Mouse (Mus musculus): ENCODE measurements at regions not wholly inside any gene's neighbourhood (a gene's known extent, or its start where the extent isn't known, plus 50 kb on each side); places are given as distances from the start of the nearest gene placed in this dataset.

GRCm38 (mm10) chr4:84001645-84002044 is 476.3 kb downstream of the Ccdc171 start:
- Histone ChIP-seq H3K4me3 (ENCODE audit: control insufficient read depth in 1 of 2, insufficient read depth in 1 of 2, low read depth in 2 of 2, low read length in 2 of 2) (no peak overlapping the region), H3K27ac (ENCODE audit: control insufficient read depth, low read depth, low read length) (no peak overlapping the region), H3K36me3 (ENCODE audit: control insufficient read depth in 1 of 2, insufficient read depth in 2 of 2, low read length in 2 of 2) (no peaks in the 10 kb centered on the region), H3K79me2 (ENCODE audit: control insufficient read depth, insufficient read depth, low read length, poor library complexity) (no peaks in the 10 kb centered on the region), H3K9ac (ENCODE audit: control insufficient read depth, low read depth, low read length, poor library complexity, severe bottlenecking) (no peak overlapping the region), H3K27me3 (ENCODE audit: control insufficient read depth in 1 of 2, insufficient read depth in 2 of 2, low read length in 2 of 2) (no peaks in the 10 kb centered on the region), H3K9me3 (replicated peaks; ENCODE audit: insufficient read depth, low read length) (no peaks in the 10 kb centered on the region), H3K4me1 (ENCODE audit: control insufficient read depth in 1 of 2, insufficient read depth in 2 of 2, low read length in 2 of 2) (no peaks in the 10 kb centered on the region)
- TF ChIP-seq SMC3 (IDR thresholded peaks at IDR 0.05; ENCODE audit: low read depth, low read length), result no peak
- TF ChIP-seq UBTF (IDR thresholded peaks at IDR 0.05; ENCODE audit: borderline replicate concordance, insufficient read depth, low read depth, low read length), result no peak
- TF ChIP-seq RAD21 (IDR thresholded peaks at IDR 0.05; ENCODE audit: low read depth, low read length), result no peak
- TF ChIP-seq MYC (IDR thresholded peaks at IDR 0.05; ENCODE audit: low read depth, low read length), result no peak
- TF ChIP-seq MAZ (IDR thresholded peaks at IDR 0.05; ENCODE audit: low read depth, low read length), result no peak
- TF ChIP-seq TAL1 (IDR thresholded peaks at IDR 0.05; ENCODE audit: low read length), result no peak
- TF ChIP-seq E2F4 (IDR thresholded peaks at IDR 0.05; ENCODE audit: borderline replicate concordance, low read depth, low read length), result no peak
- TF ChIP-seq CHD1 (IDR thresholded peaks at IDR 0.05; ENCODE audit: low read depth, low read length), result no peak
- TF ChIP-seq RCOR1 (IDR thresholded peaks at IDR 0.05; ENCODE audit: low read depth, low read length), result no peak
- no peak for TF ChIP-seq MXI1 (IDR thresholded peaks at IDR 0.05; ENCODE audit: low read depth, low read length)
- no peak for TF ChIP-seq POLR2AphosphoS5 (IDR thresholded peaks at IDR 0.05; ENCODE audit: borderline replicate concordance, low read depth, low read length)
- TF ChIP-seq MAX (IDR thresholded peaks at IDR 0.05; ENCODE audit: low read length), result no peak
- no peak for TF ChIP-seq ZNF384 (IDR thresholded peaks at IDR 0.05; ENCODE audit: low read depth, low read length)
- no peak for TF ChIP-seq POLR2AphosphoS2 (IDR thresholded peaks at IDR 0.05; ENCODE audit: low read length)
- TF ChIP-seq CHD2 (IDR thresholded peaks at IDR 0.05; ENCODE audit: low read length), result no peak
- DNase-seq (ENCODE audit: low read depth, low spot score), result no peak

GRCm38 (mm10) chr4:84004055-84004778 is 478.9 kb downstream of the Ccdc171 start:
- TF ChIP-seq BHLHE40 (IDR thresholded peaks at IDR 0.05; ENCODE audit: borderline replicate concordance, low read depth, low read length), result no peak
- no peak for TF ChIP-seq RCOR1 (IDR thresholded peaks at IDR 0.05; ENCODE audit: low read depth, low read length)
- TF ChIP-seq USF1 (IDR thresholded peaks at IDR 0.05; ENCODE audit: low read depth, low read length), result no peak
- TF ChIP-seq SMC3 (IDR thresholded peaks at IDR 0.05; ENCODE audit: low read depth, low read length), result no peak
- no peak for TF ChIP-seq TBP (IDR thresholded peaks at IDR 0.05; ENCODE audit: low read depth, low read length)
- no peak for TF ChIP-seq MAFK (IDR thresholded peaks at IDR 0.05; ENCODE audit: borderline replicate concordance, low read depth, low read length)
- no peak for TF ChIP-seq JUND (IDR thresholded peaks at IDR 0.05; ENCODE audit: low read depth, low read length)
- TF ChIP-seq KAT2A (conservative IDR thresholded peaks at IDR 0.05; ENCODE audit: low read depth, low read length), result no peak
- TF ChIP-seq RAD21 (IDR thresholded peaks at IDR 0.05; ENCODE audit: low read depth, low read length), result no peak
- TF ChIP-seq NRF1 (IDR thresholded peaks at IDR 0.05; ENCODE audit: insufficient read depth, low read depth, low read length, poor library complexity, severe bottlenecking), result no peak
- TF ChIP-seq ETS1 (IDR thresholded peaks at IDR 0.05; ENCODE audit: low read depth, low read length), result no peak
- no peak for TF ChIP-seq MEF2A (IDR thresholded peaks at IDR 0.05; ENCODE audit: extremely low read depth, insufficient replicate concordance, low read depth, low read length, poor library complexity, severe bottlenecking)
- TF ChIP-seq TAL1 (IDR thresholded peaks at IDR 0.05; ENCODE audit: low read length), result no peak
- no peak for TF ChIP-seq MAZ (IDR thresholded peaks at IDR 0.05; ENCODE audit: low read depth, low read length)
- H3K27me3 ChIP-seq (ENCODE audit: control insufficient read depth in 1 of 2, insufficient read depth in 2 of 2, low read length in 2 of 2), result no peaks in the 10 kb centered on the region
- no peaks in the 10 kb centered on the region for H3K4me1 ChIP-seq (ENCODE audit: control insufficient read depth in 1 of 2, insufficient read depth in 2 of 2, low read length in 2 of 2)
- no peaks in the 10 kb centered on the region for H3K9me3 ChIP-seq (replicated peaks; ENCODE audit: insufficient read depth, low read length)
- no peak overlapping the region for H3K4me3 ChIP-seq (ENCODE audit: control insufficient read depth in 1 of 2, insufficient read depth in 1 of 2, low read depth in 2 of 2, low read length in 2 of 2)
- H3K36me3 ChIP-seq (ENCODE audit: control insufficient read depth in 1 of 2, insufficient read depth in 2 of 2, low read length in 2 of 2), result no peaks in the 10 kb centered on the region
- no peak overlapping the region for H3K27ac ChIP-seq (ENCODE audit: control insufficient read depth, low read depth, low read length)
- H3K79me2 ChIP-seq (ENCODE audit: control insufficient read depth, insufficient read depth, low read length, poor library complexity), result no peaks in the 10 kb centered on the region
- no peak overlapping the region for H3K9ac ChIP-seq (ENCODE audit: control insufficient read depth, low read depth, low read length, poor library complexity, severe bottlenecking)
- no peak for DNase-seq (ENCODE audit: low read depth, low spot score)

All from MEL (cell line).